Mouse (Mus musculus) thymus, adult 2 months (tissue): Measurements from ENCODE around the gene Nipa2. TPM values are rescaled to one million over a fixed set of nuclear protein-coding genes. Genes with fewer than 3 reads are reported as not detected.

ENCODE experiments used
- DNase-seq: peaks from one replicate; pipeline ENCODE4 v3.0.0; 2021
- H3K27ac ChIP-seq: fragments of 200-500 bp; 2 replicates; pipeline ENCODE4 v1.5.1; 2012; ENCODE audit warnings: low read length, control low read depth; ENCODE audit not compliant: control insufficient read depth, insufficient read depth
- H3K27me3 ChIP-seq: fragments of 200-500 bp; 2 replicates; pipeline ENCODE4 v1.6.1; 2012; ENCODE audit warnings: mild to moderate bottlenecking, low read length, moderate library complexity, mixed read lengths; ENCODE audit not compliant: control insufficient read depth, insufficient read depth
- H3K36me3 ChIP-seq: fragments of 200-500 bp; 2 replicates; pipeline ENCODE4 v1.6.1; 2012; ENCODE audit warnings: mild to moderate bottlenecking, low read length, moderate library complexity; ENCODE audit not compliant: control insufficient read depth, insufficient read depth
- H3K4me1 ChIP-seq: fragments of 200-500 bp; replicated peaks from 2 replicates; pipeline ENCODE4 v1.6.1; 2012; ENCODE audit warnings: low read length; ENCODE audit not compliant: control insufficient read depth, insufficient read depth
- H3K4me3 ChIP-seq: fragments of 200-500 bp; 2 replicates; pipeline ENCODE4 v1.5.1; 2012; ENCODE audit warnings: mild to moderate bottlenecking, low read length, control low read depth, moderate library complexity; ENCODE audit not compliant: control insufficient read depth, insufficient read depth
- CTCF ChIP-seq: fragments of 200-500 bp; IDR thresholded peaks from 2 replicates; pipeline ENCODE4 v1.5.1; 2012; ENCODE audit warnings: mild to moderate bottlenecking, control low read depth, low read length, moderate library complexity, borderline replicate concordance; ENCODE audit not compliant: control insufficient read depth, poor library complexity, insufficient read depth; ENCODE audit errors: extremely low read depth
- POLR2A ChIP-seq: fragments of 200-500 bp; IDR thresholded peaks from 2 replicates; pipeline ENCODE4 v1.6.1; 2012; ENCODE audit warnings: mild to moderate bottlenecking, low read length, control low read depth, moderate library complexity; ENCODE audit not compliant: control insufficient read depth, poor library complexity, insufficient read depth; ENCODE audit errors: extremely low read depth
- WGBS: fragments of 180-500 bp; shearing (Covaris S2); methylation state at CpG from one replicate; pipeline ENCODE4 v1.1.7; 2018; 5-methylcytosine and 5-hydroxymethylcytosine counted together
- polyA plus RNA-seq: library from polyadenylated mRNA; depleted of rRNA; stranded (reverse); fragments of >200 nt; gene quantifications from 2 replicates; pipeline ENCODE4 v1.2.3, GENCODE M21; 2012

Gene Nipa2
- polyA plus RNA-seq, 1 experiment = 18.1 TPM

- Histone ChIP-seq H3K36me3 (no peaks in the 10 kb centered on the region), H3K27ac (no peak overlapping the region), H3K4me1 (no peaks in the 10 kb centered on the region), H3K4me3 (no peak overlapping the region), H3K27me3 (no peaks in the 10 kb centered on the region)
- no peak for DNase-seq
- WGBS = 95% methylated on average over 8 of the region's 8 CpGs
- TF ChIP-seq CTCF = no peak
- no peak for TF ChIP-seq POLR2A
Measured at GRCm38 (mm10) chr7:55911371-55911770, 50.9 kb downstream of the Nipa2 start.

GRCm38 (mm10) chr7:55910356-55910755 is 51.9 kb downstream of the Nipa2 start:
- DNase-seq = no peak
- 94% methylated on average over 2 of the region's 2 CpGs for WGBS
- Histone ChIP-seq H3K4me3 (no peak overlapping the region), H3K27me3 (no peaks in the 10 kb centered on the region), H3K4me1 (no peaks in the 10 kb centered on the region), H3K36me3 (no peaks in the 10 kb centered on the region), H3K27ac (no peak overlapping the region)
- no peak for TF ChIP-seq POLR2A
- TF ChIP-seq CTCF = no peak

- no peak for DNase-seq
- H3K36me3 ChIP-seq = no peaks in the 10 kb centered on the region
- no peaks in the 10 kb centered on the region for H3K27me3 ChIP-seq
Measured at GRCm38 (mm10) chr7:55909519-55909918, 52.8 kb downstream of the Nipa2 start.

GRCm38 (mm10) chr7:55905449-55905848 is 56.8 kb downstream of the Nipa2 start:
- no peak for DNase-seq
- H3K27ac ChIP-seq = no peak overlapping the region
- no peaks in the 10 kb centered on the region for H3K27me3 ChIP-seq
- no peaks in the 10 kb centered on the region for H3K36me3 ChIP-seq
- TF ChIP-seq CTCF (no peak), POLR2A (no peak)
- H3K4me3 ChIP-seq = no peak overlapping the region
- 89% methylated on average over 2 of the region's 2 CpGs for WGBS
- H3K4me1 ChIP-seq = no peaks in the 10 kb centered on the region

More at GRCm38 (mm10) chr7:55909519-55909918, 52.8 kb downstream of the Nipa2 start:
- no peak for TF ChIP-seq CTCF
- TF ChIP-seq POLR2A = no peak
- Histone ChIP-seq H3K4me1 (no peaks in the 10 kb centered on the region), H3K4me3 (no peak overlapping the region), H3K27ac (no peak overlapping the region)
- 95% methylated on average over 1 of the region's 1 CpGs for WGBS

GRCm38 (mm10) chr7:55903766-55904165 is 58.5 kb downstream of the Nipa2 start:
- TF ChIP-seq POLR2A (no peak), CTCF (no peak)
- 81% methylated on average over 5 of the region's 5 CpGs for WGBS
- DNase-seq = no peak
- Histone ChIP-seq H3K4me1 (no peaks in the 10 kb centered on the region), H3K36me3 (no peaks in the 10 kb centered on the region), H3K27ac (no peak overlapping the region), H3K27me3 (no peaks in the 10 kb centered on the region), H3K4me3 (no peak overlapping the region)

- no peak for DNase-seq
- no peaks in the 10 kb centered on the region for H3K36me3 ChIP-seq
- H3K4me1 ChIP-seq = no peaks in the 10 kb centered on the region
- TF ChIP-seq POLR2A (no peak), CTCF (no peak)
- WGBS = 89% methylated on average over 11 of the region's 11 CpGs
- H3K27me3 ChIP-seq = no peaks in the 10 kb centered on the region
- H3K4me3 ChIP-seq = no peak overlapping the region
- H3K27ac ChIP-seq = no peak overlapping the region
Measured at GRCm38 (mm10) chr7:55891797-55892196, 70.5 kb downstream of the Nipa2 start.

- H3K4me3 ChIP-seq = no peak overlapping the region
- H3K27me3 ChIP-seq = no peaks in the 10 kb centered on the region
- DNase-seq = no peak
- no peaks in the 10 kb centered on the region for H3K36me3 ChIP-seq
- no peaks in the 10 kb centered on the region for H3K4me1 ChIP-seq
- no peak overlapping the region for H3K27ac ChIP-seq
- TF ChIP-seq CTCF (no peak), POLR2A (no peak)
Measured at GRCm38 (mm10) chr7:55890731-55891130, 71.5 kb downstream of the Nipa2 start.
